Mouse (Mus musculus) megakaryocyte, embryonic 14.5 days (primary cell): ENCODE measurements around the gene Tvp23a. TPM values are rescaled to one million over a fixed set of nuclear protein-coding genes. Genes with fewer than 3 reads are reported as not detected.

Experiments
- H3K27me3 ChIP-seq: replicated peaks from 2 replicates; pipeline ENCODE3; 2012; ENCODE audit warnings: inconsistent platforms
- H3K36me3 ChIP-seq: replicated peaks from 2 replicates; pipeline ENCODE3; 2012; ENCODE audit warnings: low read length, inconsistent platforms, mixed read lengths
- H3K4me1 ChIP-seq: 2 replicates; pipeline ENCODE4 v1.6.1; 2012; ENCODE audit warnings: inconsistent platforms
- H3K4me3 ChIP-seq: replicated peaks from 2 replicates; pipeline ENCODE3; 2012; ENCODE audit warnings: moderate library complexity, mild to moderate bottlenecking, inconsistent platforms
- H3K9me3 ChIP-seq: 2 replicates; pipeline ENCODE4 v1.6.1; 2012; ENCODE audit warnings: inconsistent platforms
- FLI1 ChIP-seq: IDR thresholded peaks from 2 replicates; pipeline ENCODE4 v1.6.1; 2012; ENCODE audit warnings: low read length, inconsistent platforms, mixed read lengths
- GATA1 ChIP-seq: IDR thresholded peaks from 3 replicates; pipeline ENCODE4 v1.6.1; 2012; ENCODE audit warnings: mixed read lengths, low read length, inconsistent platforms, borderline replicate concordance
- polyA plus RNA-seq: library from polyadenylated mRNA; stranded (reverse); fragments of >175 nt; gene quantifications from 2 replicates; pipeline ENCODE4 v1.2.3, GENCODE M21; 2012; ENCODE audit warnings: low replicate concordance; ENCODE audit not compliant: insufficient read depth

The Tvp23a gene
- polyA plus RNA-seq, 1 experiment: not detected

DNA sequence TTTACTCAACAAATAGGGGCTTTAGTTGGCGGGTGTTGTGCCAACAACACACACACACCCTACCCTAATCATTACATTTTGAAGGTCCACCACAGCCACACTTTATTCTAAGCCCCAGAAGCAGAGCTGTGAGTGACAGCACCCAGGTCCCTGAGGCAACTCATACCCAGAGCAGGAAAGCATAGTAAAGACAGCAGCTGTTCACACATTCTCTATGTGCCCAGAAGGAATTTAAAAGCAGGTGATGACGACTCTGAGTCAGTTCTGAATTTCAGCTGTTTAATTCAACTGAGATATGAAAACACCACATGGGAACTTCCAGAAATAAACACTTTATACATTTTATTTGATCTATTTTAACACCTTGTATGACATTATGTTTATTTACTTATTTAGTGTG lies 67.6 kb downstream of the Tvp23a start:
- no peak overlapping the region for H3K4me3 ChIP-seq
- TF ChIP-seq FLI1 (no peak), GATA1 (no peak)
- H3K9me3 ChIP-seq: no peaks in the 10 kb centered on the region
- H3K27me3 ChIP-seq: peaks cover 16% of the 10 kb centered on the region
- no peaks in the 10 kb centered on the region for H3K36me3 ChIP-seq
- H3K4me1 ChIP-seq: peaks cover 3% of the 10 kb centered on the region; the same call in 1 of the 2 replicates

DNA sequence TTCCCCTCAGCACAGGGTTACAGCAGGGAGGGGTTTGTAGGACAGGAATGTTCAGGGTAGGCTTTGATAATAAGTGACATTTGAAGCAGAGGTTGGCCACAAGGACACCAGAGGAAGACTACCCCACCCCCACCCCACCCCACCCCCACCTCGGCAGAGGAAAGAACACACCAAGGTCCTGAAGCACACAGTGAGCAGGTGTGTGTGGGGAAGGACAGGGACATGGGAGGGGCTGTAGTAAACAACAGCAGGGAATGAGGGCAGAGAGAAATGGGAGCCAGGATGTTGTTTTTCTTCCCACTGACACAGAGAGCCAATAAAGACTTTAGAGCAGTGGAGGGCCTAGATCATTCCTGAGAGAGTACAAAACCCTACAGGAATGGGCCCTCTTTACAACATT lies 69.9 kb downstream of the Tvp23a start:
- peaks cover 23% of the 10 kb centered on the region for H3K27me3 ChIP-seq
- TF ChIP-seq FLI1: no peak
- no peak for TF ChIP-seq GATA1
- H3K4me3 ChIP-seq: no peak overlapping the region
- H3K36me3 ChIP-seq: no peaks in the 10 kb centered on the region
- H3K4me1 ChIP-seq: no peaks in the 10 kb centered on the region
- H3K9me3 ChIP-seq: no peaks in the 10 kb centered on the region

DNA sequence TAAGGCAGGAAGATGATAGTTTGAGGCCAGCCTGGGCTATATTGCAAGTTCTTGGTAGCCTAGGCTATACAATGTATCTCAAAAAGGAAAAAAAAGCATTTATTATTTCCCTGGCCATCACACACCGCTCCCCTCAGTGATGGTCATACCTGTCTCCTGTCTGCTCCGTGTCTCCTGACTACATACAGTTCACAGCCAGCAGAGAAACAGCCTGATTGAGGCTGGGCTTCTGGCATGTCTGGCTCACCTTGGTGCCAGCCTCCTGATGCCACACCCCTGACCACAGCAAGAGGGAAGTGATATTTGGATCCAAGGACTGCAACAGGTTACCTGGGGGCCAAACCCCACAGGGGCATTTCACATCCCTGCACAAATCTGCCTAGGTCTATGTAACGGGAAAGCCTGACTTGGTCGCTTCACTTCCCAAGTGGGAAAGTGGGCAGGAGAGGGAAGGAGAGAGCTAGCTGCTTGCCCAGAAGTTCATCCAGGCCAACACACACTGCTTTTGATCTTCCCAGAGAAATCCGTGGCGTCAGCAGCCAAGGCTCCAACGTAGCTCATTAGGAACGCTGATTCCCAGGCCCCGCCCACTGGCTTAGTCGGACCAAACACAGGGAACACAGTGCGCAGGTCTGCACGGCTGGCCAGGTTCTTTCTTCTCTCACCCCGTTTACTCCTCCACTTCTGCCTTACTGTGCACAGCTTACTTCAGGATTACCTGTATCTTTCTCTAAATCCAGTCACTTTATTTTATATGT lies 72.7 kb downstream of the Tvp23a start:
- H3K4me1 ChIP-seq: no peaks in the 10 kb centered on the region

DNA sequence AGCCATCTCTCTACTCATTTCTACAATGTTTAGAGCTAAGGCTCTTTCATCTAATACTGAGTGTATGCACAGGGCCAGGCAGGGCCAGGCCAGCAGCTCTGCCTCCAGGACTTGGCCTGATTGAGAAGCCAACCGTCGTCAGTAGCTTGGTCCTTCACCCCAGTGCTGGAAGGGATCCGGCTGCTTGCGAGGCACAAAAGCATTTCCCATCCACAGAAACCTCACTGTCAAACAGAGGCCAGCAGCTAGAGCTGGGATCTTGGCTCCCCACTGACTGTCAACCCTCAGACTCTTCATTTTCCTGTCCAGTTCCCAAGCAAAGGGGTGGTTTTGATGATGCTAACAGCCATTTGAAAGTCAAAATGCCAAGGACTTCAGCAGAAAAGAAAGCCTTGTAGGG lies 74.8 kb downstream of the Tvp23a start:
- Histone ChIP-seq H3K27me3 (peaks cover 22% of the 10 kb centered on the region), H3K36me3 (no peaks in the 10 kb centered on the region), H3K9me3 (no peaks in the 10 kb centered on the region), H3K4me3 (no peak overlapping the region), H3K4me1 (no peaks in the 10 kb centered on the region)
- TF ChIP-seq GATA1 (no peak), FLI1 (no peak)

More for the DNA sequence above, 72.7 kb downstream of the Tvp23a start:
- H3K4me3 ChIP-seq: no peak overlapping the region
- H3K27me3 ChIP-seq: peaks cover 19% of the 10 kb centered on the region
- TF ChIP-seq GATA1 (no peak), FLI1 (no peak)
- H3K36me3 ChIP-seq: no peaks in the 10 kb centered on the region
- H3K9me3 ChIP-seq: no peaks in the 10 kb centered on the region

Other genes with a start within 250 kb of the Tvp23a start
- 0.06 TPM in 1 of 2 replicates, not detected in the other for gene Emp2, start 133.4 kb downstream of the Tvp23a start, polyA plus RNA-seq
- not detected in 2 replicates for gene Tekt5, start 51.9 kb downstream of the Tvp23a start, polyA plus RNA-seq
- gene Nubp1, start 35.4 kb downstream of the Tvp23a start, polyA plus RNA-seq: 7.9 and 20.5 TPM in 2 replicates
- gene Ciita, start 32.7 kb upstream of the Tvp23a start, polyA plus RNA-seq: 0.22 TPM in 1 of 2 replicates, not detected in the other
- gene Dexi, start 95.7 kb upstream of the Tvp23a start, polyA plus RNA-seq: 41.9 and 81.7 TPM in 2 replicates
- gene Clec16a, start 98.0 kb upstream of the Tvp23a start, polyA plus RNA-seq: 10.4 and 13.5 TPM in 2 replicates